Mouse (Mus musculus) lung, postnatal 0 days (tissue): ENCODE data around the gene Klhdc7b.

Experiments
- CTCF ChIP-seq: IDR thresholded peaks from 2 replicates; pipeline ENCODE4 v1.5.1; 2016; ENCODE audit warnings: antibody characterized with exemption, mild to moderate bottlenecking
- EP300 ChIP-seq: IDR thresholded peaks from 2 replicates; pipeline ENCODE4 v1.6.1; 2016; ENCODE audit warnings: antibody characterized with exemption, mild to moderate bottlenecking, control low read depth

- no peak for TF ChIP-seq CTCF
- no peak for TF ChIP-seq EP300
Observed at GRCm38 (mm10) chr15:89377938-89378828, 6.5 kb upstream of the Klhdc7b start.
